Mouse (Mus musculus): ENCODE results near the gene Eme2.
"Not testable (repeated sequence)": the region's sequence is repeated elsewhere in the genome, so short reads cannot be mapped to it uniquely, and the experiment has no call there.

The Eme2 gene

DNA sequence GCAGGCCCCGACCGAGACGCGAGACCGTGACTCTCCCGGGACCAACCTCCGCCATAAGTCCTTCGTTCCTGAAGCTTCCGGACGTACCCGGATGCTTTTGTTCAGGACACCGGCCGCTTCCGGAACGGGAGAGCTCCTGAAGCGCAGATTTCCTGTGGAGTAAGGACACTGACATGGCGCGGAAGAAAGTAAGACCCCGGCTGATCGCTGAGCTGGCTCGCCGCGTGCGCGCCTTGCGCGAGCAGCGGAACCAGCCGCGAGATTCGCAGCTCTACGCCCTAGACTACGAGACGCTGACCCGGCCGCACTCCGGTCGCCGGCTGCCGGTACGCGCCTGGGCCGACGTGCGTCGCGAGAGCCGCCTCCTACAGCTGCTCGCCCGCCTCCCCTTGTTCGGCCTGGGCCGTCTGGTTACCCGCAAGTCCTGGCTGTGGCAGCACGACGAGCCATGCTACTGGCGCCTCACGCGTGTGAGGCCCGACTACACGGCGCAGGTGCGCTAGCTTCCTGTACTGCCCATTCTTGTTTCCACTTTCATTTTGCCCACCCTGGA, at the start of gene Eme2, which contains the start of gene Mrps34:
Gene Eme2 (minus strand): TSS at position 93 of the 553 bp plus-strand sequence.
Gene Mrps34 (plus strand): TSS at position 122 of the 553 bp plus-strand sequence.
- DNase-seq (ENCODE audit: low spot score in 2 of 2), result peak; percentile 61 to 65

DNA sequence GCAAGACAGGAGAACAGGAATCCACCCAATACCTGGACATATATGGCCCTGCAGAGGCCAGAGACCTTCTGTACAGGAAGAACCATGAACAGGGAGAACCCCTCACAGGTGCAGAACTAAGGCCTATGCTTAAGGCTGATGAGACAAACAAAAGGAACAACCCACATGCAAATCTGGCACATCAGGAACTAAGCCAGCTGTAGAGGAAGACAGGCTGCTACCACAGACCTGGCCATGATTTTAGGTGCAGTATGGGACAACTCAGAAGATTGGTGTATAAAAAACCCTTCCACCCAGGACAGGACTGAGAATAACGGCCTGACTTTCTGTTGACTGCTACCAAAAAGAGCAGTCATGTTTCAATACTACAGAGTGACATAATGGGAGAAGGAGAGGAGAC, 48.7 kb upstream of the Eme2 start:
- DNase-seq (ENCODE audit: low spot score in 2 of 2), result not testable (repeated sequence)

GRCm38 (mm10) chr17:24943036-24943435, 48.1 kb upstream of the Eme2 start:
- DNase-seq (ENCODE audit: low spot score in 2 of 2), result no peak

- DNase-seq (ENCODE audit: low spot score in 2 of 2), result peak in 1 of 2 experiments; percentile 22
These were observed 47.6 kb upstream of the Eme2 start for GRCm38 (mm10) chr17:24942453-24942852.

DNA sequence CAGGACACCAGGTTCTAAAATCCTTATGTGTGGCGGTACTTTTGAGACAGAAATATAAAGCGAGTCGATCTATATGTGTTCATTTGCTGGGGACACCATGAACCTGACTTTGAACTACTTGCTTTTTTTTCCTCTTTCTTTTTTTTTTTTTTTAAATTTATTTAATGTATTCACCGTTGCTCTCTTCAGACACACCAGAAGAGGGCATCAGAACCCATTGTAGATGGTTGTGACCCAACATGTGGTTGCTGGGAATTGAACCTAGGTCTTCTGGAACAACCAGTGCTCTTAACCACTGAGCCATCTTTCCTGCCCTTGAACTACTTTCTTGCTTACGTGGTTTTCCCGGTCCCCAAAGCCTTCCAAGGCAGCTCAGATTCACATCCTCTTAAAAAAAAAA, 42.4 kb upstream of the Eme2 start:
- no peak for DNase-seq (ENCODE audit: low spot score in 2 of 2)

DNA sequence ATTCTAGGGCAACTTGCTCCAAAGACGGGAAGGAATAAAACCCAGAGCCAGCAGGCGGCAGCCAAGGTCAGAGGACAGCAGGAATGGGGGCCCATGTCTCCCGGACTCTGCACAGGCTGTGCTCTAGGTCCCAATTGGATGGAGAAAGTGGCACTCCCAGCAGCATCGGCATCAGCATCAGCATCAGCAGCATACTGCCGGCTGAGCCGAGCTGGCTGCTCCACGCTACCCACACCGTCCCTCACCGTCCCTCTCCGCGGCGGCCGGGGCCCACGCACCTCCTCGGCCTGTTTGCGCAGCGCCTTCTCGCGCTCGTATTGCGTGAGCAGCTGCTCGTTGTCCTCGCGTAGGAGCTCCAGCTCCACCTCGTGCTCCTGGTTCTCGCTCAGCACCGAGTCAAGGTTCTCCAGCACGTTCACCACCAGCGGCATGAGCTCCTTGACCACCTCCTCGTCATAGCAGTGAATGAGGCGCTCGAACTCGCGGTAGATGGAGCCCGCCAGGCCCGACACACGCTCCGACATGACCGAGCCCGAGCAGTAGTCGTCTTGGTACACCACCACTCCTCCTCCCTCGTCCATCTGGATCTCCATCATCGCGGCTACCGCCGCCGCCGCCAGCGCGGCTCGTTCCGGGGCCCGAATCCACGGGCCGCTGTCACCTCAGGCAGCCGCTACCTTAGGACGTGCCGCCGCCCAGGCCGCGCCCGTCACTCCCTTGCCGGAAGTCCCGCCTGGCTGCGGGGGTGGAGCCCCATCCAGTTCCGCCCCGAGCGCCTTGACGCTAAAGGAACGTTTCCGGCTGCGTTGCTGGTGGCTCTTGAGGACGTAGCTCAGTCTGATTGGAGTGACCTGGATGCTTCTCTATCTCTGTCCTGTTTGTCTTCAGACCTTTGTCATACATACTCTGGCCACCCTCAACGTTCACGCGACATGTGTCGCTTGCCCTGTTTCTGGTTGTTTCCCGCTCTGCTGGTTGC, 41.7 kb upstream of the Eme2 start, which contains the start of gene Mapk8ip3:
Gene Mapk8ip3 (minus strand): TSS at position 719 of the 979 bp plus-strand sequence.
- peak; percentile 91 to 95 for DNase-seq (ENCODE audit: low spot score in 2 of 2)

- no peak for DNase-seq (ENCODE audit: low spot score in 2 of 2)
These were observed 40.8 kb upstream of the Eme2 start for GRCm38 (mm10) chr17:24935666-24936065.

DNA sequence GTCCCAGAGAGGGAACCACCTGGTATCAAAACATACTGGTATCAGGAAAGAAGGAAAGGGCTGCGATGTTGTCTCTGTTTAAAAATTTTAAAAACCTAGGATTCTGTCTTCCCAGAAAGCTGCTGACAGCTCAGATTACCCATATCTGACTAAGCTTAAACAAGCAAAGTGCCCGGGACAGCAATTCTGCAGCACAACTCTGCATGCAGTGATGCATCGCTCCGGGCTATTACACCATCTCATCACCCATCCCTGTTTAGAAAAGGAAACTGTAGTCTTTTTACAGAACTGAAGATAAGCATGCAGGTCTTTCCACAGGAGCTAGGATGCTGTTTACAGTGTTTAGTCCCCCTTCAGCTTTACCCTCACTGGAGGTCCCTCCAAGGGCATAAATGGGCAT, 40.0 kb upstream of the Eme2 start:
- no peak for DNase-seq (ENCODE audit: low spot score in 2 of 2)

DNA sequence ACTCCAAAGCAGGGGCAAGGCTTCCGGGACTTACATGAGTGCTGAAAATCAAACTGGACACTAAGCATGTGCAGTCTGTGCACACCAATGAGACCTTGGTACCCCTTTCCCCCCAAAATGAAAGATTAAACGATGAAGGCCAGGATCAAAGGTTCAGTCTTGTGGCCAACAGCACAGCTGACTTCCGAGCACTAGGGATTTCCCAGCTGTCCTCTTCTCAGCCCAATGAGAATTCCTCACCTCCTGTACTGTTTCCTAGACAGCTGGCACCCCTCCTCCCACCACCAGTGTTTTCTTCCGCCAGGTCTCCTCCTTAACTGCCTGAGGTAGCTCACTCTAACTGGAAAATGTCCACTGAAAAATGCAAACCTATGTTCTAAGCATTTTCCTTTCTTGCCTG, 38.3 kb upstream of the Eme2 start:
- no peak for DNase-seq (ENCODE audit: low spot score in 2 of 2)

GRCm38 (mm10) chr17:24932431-24932830, 37.5 kb upstream of the Eme2 start:
- DNase-seq (ENCODE audit: low spot score in 2 of 2), result no peak

DNA sequence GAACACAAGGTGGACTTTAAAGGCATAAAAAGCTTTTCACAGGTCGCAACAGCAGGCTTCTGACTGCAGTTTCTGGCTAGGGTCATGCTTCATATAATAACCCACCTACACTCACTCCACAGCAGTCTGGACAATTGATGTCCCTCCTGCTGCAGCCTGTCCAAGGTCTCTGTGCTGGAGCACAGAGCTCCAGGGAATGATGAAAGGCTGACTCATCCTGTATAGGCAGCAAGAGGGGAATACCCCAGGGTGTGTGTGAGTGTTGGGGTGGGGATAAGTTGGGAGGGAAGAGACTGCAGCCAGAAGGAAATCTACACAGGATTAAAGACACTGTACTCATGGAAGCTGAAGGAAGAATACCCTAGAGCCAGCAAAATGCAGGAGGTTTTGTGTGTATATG, 34.6 kb upstream of the Eme2 start:
- DNase-seq (ENCODE audit: low spot score in 2 of 2), result no peak

DNA sequence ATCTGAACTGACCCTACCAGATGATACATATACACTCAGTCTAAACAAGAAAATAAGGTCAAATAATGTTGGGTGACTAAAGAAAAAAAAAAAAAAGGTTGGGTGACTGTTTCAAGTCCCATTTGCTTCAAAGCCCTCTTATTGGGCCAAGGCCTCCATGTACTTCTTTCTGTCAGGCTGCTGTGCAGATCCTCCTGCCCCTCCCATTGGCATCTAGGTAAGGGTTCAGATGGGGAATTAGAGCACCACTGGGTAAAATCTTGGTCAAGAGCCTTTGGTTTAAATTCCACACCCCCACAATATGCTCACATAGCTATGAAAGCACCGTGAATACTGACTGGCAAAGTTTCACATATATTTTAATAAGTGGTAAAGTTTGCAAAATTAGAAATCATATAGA, 28.4 kb upstream of the Eme2 start:
- no peak for DNase-seq (ENCODE audit: low spot score in 2 of 2)

- no peak for DNase-seq (ENCODE audit: low spot score in 2 of 2)
These were observed 19.1 kb upstream of the Eme2 start for GRCm38 (mm10) chr17:24913984-24914383.

DNA sequence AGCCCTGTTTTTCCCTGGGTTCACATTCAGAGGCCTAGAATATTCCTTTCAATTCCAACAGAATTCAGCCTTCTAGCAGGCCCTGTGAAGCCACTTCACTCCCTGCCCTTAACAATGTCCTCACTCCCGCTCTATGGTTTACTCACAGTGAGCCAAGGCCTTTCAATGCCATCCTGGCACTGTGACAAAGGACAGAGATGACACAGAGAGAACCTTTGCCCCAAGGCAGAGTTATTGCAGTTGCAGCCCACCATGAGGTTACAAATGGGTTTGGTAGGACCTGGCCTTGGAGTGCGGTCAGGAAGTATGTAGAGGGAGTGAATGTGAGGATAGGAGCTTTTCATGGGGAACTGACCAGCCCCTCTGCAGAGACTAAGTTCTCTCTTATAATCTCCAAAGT, 12.7 kb upstream of the Eme2 start:
- no peak for DNase-seq (ENCODE audit: low spot score in 2 of 2)

DNA sequence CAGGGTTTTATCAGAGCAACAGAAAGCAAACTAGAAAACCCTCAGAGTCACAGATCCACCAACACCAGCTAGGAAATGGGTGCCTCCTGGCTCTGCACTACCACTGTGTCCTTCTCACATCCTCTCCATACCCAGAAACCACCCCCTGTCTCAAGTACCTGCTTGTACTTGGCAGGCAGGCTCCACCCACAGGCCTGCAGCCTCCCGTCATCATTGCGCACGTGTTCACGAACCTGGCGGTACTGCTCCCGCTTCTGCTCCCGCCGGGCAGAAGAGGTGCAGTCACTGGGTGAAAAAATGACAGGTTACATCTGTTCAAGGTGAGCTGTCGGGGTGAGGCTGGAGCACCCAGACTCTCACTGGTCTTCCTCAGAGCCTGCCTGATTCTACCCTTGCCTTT, 8.9 kb upstream of the Eme2 start:
- DNase-seq (ENCODE audit: low spot score in 2 of 2), result no peak

DNA sequence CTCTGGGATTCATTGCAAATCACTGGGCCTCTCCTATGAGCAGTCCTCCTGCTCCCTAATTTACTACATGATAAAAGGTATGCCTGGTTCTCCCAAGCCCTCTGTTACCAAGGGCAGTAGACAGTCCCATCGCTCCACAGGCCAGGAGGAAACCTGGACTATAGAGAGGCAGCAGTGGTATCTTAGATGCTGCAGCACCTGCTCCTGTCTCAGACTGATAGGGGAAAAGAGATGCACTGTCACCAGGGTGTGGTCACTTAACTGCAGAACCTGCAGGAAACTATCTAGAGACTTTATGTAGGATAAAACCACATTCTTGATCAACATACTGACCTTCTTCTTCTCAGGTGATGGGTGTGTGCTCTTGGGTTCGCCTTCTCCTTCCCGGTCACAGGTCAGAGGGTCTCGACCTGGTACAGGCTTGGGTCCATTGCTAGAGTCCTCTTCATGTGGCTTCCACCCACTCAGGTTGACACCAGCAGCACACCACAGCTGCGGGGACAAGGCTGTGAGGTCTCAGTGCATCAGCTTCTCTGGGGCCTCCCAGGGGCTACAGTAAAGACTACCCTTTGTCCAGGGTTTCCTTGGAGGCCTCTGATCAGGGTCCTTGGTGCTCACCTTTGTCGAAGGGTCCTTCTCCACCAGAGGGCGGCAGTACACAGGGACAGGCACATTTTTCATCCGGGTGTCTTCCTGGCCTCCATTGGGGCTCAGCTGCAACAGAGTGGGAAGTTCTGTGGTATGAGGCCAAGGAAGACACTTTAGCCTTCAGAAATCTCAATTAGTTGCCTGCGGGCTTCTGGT, 8.0 kb upstream of the Eme2 start:
- DNase-seq (ENCODE audit: low spot score in 2 of 2), result peak in 1 of 2 experiments; percentile 42

DNA sequence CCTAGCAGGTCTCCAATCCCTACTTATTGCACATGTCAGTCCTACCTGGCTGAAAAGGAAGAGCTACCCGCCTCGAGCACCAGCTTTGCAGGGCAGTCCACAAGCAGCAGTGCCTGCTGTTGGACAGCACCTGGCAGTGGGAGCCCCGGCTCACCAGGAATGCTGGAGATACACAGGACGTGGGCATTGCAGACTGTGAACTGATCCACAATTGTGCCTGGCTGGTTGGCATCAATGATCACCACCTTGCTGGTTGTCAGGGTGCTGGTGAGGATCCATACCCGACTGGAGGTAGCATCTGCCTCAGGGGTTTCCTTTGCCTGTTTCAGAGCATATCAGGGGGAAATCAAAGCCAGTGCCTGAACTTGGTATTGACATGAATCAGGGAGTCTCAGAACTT, 7.2 kb upstream of the Eme2 start:
- no peak for DNase-seq (ENCODE audit: low spot score in 2 of 2)

GRCm38 (mm10) chr17:24900014-24900413, 5.1 kb upstream of the Eme2 start:
- no peak for DNase-seq (ENCODE audit: low spot score in 2 of 2)

DNA sequence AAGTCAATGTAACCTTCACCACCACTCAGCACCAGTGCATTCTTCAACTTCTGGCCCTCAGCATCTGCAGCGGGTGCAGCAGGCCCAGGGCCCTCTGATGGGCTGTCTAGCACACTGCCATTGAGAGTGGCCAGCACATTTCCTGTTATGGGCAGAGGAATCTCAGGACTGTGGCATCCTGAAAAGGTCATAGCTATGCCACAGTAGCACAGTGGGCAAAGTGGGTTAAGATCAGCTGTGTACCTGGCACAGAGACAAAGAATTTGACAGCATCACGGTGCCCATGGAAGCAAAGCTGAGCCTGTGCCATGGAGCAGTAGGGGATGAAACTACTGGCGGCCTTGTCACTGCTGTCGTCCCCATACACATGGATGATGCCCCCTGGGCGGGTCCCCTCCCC, 4.3 kb upstream of the Eme2 start:
- no peak for DNase-seq (ENCODE audit: low spot score in 2 of 2)

DNA sequence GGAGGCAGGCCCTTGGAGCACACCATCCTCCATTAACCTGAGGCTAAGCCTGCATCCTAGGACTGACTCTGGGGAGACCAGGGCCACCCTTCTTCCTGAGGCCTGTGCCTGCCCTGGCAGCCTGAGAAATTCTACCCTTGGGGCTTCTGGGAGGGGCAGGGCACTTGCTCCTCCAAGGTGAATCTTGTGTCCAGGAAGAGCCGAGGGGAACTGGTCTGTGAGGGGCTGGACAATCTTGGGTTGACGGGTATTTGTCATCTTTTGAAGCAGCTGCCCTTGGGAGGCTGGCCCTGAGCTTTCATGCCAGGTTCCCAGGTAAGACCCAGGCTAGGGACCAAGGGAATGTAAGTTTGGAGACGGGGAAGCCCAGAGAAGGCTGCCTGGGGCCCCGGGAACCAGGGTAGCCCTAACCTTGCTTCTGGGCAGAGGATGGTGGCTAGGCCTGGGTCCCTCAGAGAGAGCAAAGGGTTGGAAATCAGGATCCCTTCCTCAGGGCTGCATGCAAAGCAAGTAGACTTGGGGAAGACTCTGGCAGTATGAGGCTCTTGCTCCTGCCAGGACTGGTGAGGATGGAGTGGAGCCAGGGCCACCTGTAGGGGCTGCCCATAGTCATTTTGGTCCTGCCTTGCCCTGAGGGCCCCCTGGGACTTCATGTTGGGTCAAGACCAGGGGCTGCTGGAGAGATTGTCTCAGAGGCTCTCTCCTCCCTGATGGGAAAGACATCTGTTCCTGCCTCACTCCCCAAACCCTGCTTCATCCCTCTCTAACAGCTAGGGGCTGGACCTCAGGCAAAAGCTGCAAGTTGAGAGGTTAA, 3.4 kb upstream of the Eme2 start:
- no peak for DNase-seq (ENCODE audit: low spot score in 2 of 2)

DNA sequence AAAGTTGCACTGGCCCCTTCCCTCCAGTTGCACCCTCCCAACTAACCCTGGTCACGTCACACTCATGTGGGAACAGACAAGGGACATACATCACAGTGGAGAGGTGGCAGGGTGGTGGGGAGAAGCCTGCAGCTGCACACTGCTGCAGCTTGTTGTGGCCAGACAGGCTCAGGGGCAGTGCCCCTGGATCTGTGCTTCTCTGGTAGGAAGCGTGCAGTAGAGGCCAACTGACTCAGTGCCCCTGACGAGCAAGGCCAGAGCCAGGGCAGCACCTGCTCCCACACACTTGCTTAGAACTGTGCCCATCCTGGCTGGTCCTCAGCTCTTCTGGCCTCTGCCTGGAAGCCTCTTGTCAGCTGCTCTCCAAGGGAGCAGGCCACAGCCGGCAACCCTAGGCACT, 2.7 kb upstream of the Eme2 start:
- no peak for DNase-seq (ENCODE audit: low spot score in 2 of 2)

GRCm38 (mm10) chr17:24896993-24897269, 2.0 kb upstream of the Eme2 start:
- no peak for DNase-seq (ENCODE audit: low spot score in 2 of 2)

Data from thymus, postnatal 10 days (tissue).